Mouse (Mus musculus): ENCODE results near the gene Cd86. TPM values are rescaled to one million over a fixed set of nuclear protein-coding genes. Genes with fewer than 3 reads are reported as not detected.

Cd86 gene
- 2.1 and 3.9 TPM in 2 replicates for total RNA-seq (2021)
- long read RNA-seq, experiment 1, partial matches to known transcripts: 0 of 1 reads
- long read RNA-seq, experiment 1, other reads (novel, unspliced or antisense): 0 of 1 reads
- long read RNA-seq, experiment 2, partial matches to known transcripts: 0 of 1 reads
- long read RNA-seq, experiment 2, other reads (novel, unspliced or antisense): 0 of 1 reads

- no peak for DNase-seq
These were observed at the start of gene Cd86 for GRCm38 (mm10) chr16:36665782-36666181. Cd86 (minus strand) TSS chr16:36666081.

GRCm38 (mm10) chr16:36711760-36712159, 45.9 kb upstream of the Cd86 start:
- DNase-seq: no peak

- DNase-seq: no peak
These were observed 44.9 kb upstream of the Cd86 start for GRCm38 (mm10) chr16:36710794-36711193.

GRCm38 (mm10) chr16:36709405-36709804, 43.5 kb upstream of the Cd86 start:
- DNase-seq: no peak

- DNase-seq: no peak
These were observed 42.9 kb upstream of the Cd86 start for GRCm38 (mm10) chr16:36708751-36709150.

- DNase-seq: no peak
These were observed 42.0 kb upstream of the Cd86 start for GRCm38 (mm10) chr16:36707702-36708423.

- no peak for DNase-seq
These were observed 34.6 kb upstream of the Cd86 start for GRCm38 (mm10) chr16:36700484-36700883.

- DNase-seq: no peak
These were observed 31.4 kb upstream of the Cd86 start for GRCm38 (mm10) chr16:36697331-36697730.

GRCm38 (mm10) chr16:36694798-36695290, 29.0 kb upstream of the Cd86 start:
- DNase-seq: no peak

- peak; percentile 9 for DNase-seq
These were observed 28.0 kb upstream of the Cd86 start, which contains the start of gene Ildr1 for GRCm38 (mm10) chr16:36693818-36694413. Ildr1 (plus strand) TSS chr16:36693978.

GRCm38 (mm10) chr16:36691484-36691883, 25.6 kb upstream of the Cd86 start:
- DNase-seq: no peak

- DNase-seq: no peak
These were observed 22.2 kb upstream of the Cd86 start for GRCm38 (mm10) chr16:36688076-36688475.

GRCm38 (mm10) chr16:36684325-36684918, 18.5 kb upstream of the Cd86 start:
- DNase-seq: no peak

- no peak for DNase-seq
These were observed 15.9 kb upstream of the Cd86 start for GRCm38 (mm10) chr16:36681829-36682228.

- DNase-seq: no peak
These were observed 10.0 kb upstream of the Cd86 start for GRCm38 (mm10) chr16:36675902-36676301.

GRCm38 (mm10) chr16:36675304-36675703, 9.4 kb upstream of the Cd86 start:
- no peak for DNase-seq

GRCm38 (mm10) chr16:36674457-36675204, 8.8 kb upstream of the Cd86 start:
- peak; percentile 13 for DNase-seq

GRCm38 (mm10) chr16:36673196-36673595, 7.3 kb upstream of the Cd86 start:
- no peak for DNase-seq

GRCm38 (mm10) chr16:36670590-36670989, 4.7 kb upstream of the Cd86 start:
- DNase-seq: no peak

- no peak for DNase-seq
These were observed 652 bp upstream of the Cd86 start for GRCm38 (mm10) chr16:36666448-36667017.

GRCm38 (mm10) chr16:36663484-36663883, 2.4 kb downstream of the Cd86 start:
- DNase-seq: no peak

GRCm38 (mm10) chr16:36661330-36661729, 4.6 kb downstream of the Cd86 start:
- DNase-seq: no peak
